Mouse (Mus musculus) left cerebral cortex, adult 2 months (tissue): Measurements from ENCODE around the gene Camkk2. TPM values are rescaled to one million over a fixed set of nuclear protein-coding genes. Genes with fewer than 3 reads are reported as not detected.
A peak's percentile ranks its signal among the peaks of the same experiment; 100 is the strongest.

Experiments
- DNase-seq, 2 experiments: peaks; one replicate each; pipeline ENCODE4 v3.0.0; 2021 to 2022; ENCODE audit warnings: low spot score in 2 of 2, mixed read lengths in 1 of 2; ENCODE audit errors: extremely low spot score in 1 of 2
- H3K27ac ChIP-seq: fragments of 200-600 bp; 2 replicates; pipeline ENCODE4 v1.8.1; 2022
- H3K4me3 ChIP-seq: fragments of 200-600 bp; 2 replicates; pipeline ENCODE4 v1.8.1; 2022
- CTCF ChIP-seq: fragments of 200-600 bp; IDR thresholded peaks from 2 replicates; pipeline ENCODE4 v1.8.1; 2022; ENCODE audit warnings: antibody characterized with exemption, mild to moderate bottlenecking, moderate library complexity
- intact Hi-C: fragments of 180-260 bp; cut with DNase I; formaldehyde crosslinking; loops from one replicate; pipeline ENCODE4 v1.15.1; 2025
- total RNA-seq, 2 experiments: library from RNA; stranded (reverse); gene quantifications; 2 replicates each; pipeline ENCODE4 v1.2.3; 2021

Gene Camkk2
- total RNA-seq, 2 experiments from 2014 or later = 238 to 248 TPM

DNA sequence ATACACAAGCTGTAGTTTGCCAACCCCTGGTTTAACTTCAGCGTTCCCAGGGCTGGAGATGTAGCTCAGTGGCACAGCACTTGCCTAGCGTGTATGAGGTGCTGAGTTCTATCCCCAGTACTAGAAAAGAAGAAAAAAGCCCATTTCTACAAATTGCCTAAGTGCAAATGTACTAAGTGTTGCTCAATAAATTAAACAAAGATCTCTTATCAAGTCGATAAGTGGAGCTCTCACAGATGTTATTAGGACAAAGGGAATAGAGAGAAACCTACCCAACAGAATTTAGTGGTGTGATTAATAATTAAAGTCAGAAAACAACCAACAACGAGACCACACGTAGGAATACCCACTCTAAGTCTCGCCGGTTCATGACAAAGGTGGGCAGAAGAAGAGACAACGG, 22.5 kb upstream of the Camkk2 start:
- no peak overlapping the region for H3K27ac ChIP-seq
- no peak for DNase-seq
- no peak overlapping the region for H3K4me3 ChIP-seq

GRCm38 (mm10) chr5:122800345-122801010, 21.3 kb upstream of the Camkk2 start:
- Histone ChIP-seq H3K4me3 (no peak overlapping the region), H3K27ac (no peak overlapping the region)
- TF ChIP-seq CTCF = no peak
- DNase-seq = no peak
- intact Hi-C loops = no loop called here

More for the DNA sequence above, 22.5 kb upstream of the Camkk2 start:
- no peak for TF ChIP-seq CTCF
- intact Hi-C loops = no loop called here

DNA sequence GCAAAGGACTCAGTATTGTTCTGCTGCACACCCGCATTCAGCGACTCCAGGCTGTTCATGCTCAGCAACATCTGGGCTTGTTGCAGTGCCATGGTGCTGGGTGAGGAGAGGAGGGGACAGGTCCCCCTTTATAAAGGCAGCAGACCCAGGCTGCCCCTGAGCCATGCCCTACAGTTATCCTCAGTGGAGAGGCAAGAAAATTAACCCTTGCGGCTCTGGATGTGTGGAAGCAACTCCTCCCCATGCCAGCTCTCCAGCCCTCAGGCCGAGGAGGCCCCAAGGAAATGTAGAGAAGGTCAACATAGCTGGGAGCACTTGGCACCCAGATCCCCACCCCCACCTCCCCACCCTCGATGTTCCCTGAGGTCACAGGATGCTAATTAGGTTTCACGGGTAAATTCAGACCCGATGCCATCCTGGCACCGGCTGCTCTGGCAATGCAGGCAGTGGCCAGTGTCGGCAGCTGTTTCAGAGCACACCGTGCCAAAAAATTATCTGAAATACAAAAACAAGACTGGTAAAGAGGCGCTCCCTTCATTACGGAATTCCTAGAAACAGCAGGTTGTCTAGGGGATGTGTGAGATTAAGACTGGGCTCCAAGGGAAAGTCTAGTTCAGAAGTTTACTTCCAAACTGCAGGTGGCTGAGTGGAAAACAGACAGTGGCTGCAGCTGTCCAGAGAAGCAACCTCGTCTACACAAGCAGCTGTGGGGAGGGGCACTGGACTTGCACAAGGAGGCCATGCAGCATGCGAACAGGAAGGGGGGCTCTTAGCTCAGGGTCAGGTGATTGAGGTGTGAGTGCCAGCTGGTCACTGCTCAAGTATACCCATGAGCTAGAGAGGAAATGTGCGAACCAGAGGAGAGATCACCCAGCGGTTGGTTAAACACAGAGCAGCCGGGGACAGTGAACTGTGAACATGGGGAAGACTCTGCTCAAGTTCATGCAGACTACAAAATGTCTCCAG, 20.5 kb upstream of the Camkk2 start:
- Histone ChIP-seq H3K4me3 (no peak overlapping the region), H3K27ac (peak overlapping the region; percentile 77)
- no peak for DNase-seq
- no peak for TF ChIP-seq CTCF
- intact Hi-C loops = no loop called here

DNA sequence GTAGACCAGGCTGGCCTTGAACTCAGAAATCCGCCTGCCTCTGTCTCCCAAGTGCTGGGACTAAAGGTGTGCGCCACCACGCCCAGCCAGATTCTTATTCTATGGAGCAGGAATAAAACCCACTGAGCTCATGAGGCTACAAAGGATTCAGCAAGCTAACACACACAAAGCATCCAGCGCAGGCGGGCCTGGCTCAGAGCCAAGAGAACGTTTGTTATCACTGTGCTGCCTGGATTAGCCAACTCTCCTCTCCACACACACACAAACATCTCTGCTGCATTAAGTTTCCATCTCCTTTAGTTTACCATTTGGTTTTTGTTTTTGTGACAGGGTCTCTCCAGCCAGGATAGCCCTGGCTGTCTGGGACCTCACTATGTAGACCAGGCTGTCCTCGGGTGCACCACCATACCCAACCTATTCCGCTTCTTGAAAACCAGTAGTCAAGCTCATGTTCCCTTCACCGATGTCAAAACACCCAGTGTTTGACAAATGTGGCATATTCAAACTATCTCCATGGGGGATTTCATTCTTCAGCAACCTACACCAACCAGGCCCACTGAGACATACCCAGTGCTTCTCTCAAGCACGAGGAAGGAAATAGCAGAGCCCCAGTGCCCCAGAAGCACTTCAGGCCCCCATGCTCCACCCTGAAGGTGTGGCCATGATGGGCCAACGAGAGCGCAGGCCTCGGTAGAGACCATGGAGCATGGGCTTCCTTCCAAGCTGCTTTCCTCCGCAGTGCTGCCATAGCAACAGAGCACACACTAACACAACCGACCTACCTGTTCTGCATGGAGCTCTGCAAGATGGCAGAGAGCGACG, 19.6 kb upstream of the Camkk2 start:
- Histone ChIP-seq H3K4me3 (no peak overlapping the region), H3K27ac (peak overlapping the region; percentile 77)
- DNase-seq = peak; percentile 80
- TF ChIP-seq CTCF = no peak
- intact Hi-C loops = no loop called here

- no peak for DNase-seq
- H3K4me3 ChIP-seq = no peak overlapping the region
- H3K27ac ChIP-seq = no peak overlapping the region
- intact Hi-C loops = no loop called here
- no peak for TF ChIP-seq CTCF
Measured at GRCm38 (mm10) chr5:122797866-122798265, 18.7 kb upstream of the Camkk2 start.

- TF ChIP-seq CTCF = no peak
- DNase-seq = no peak
- no peak overlapping the region for H3K27ac ChIP-seq
- intact Hi-C loops = no loop called here
- H3K4me3 ChIP-seq = no peak overlapping the region
Measured at GRCm38 (mm10) chr5:122788696-122789095, 9.5 kb upstream of the Camkk2 start.

GRCm38 (mm10) chr5:122786035-122786819, 7.0 kb upstream of the Camkk2 start:
- DNase-seq = no peak
- intact Hi-C loops = no loop called here
- Histone ChIP-seq H3K4me3 (no peak overlapping the region), H3K27ac (peak overlapping the region; percentile 80)
- no peak; the same call in 1 of the 2 replicates for TF ChIP-seq CTCF

DNA sequence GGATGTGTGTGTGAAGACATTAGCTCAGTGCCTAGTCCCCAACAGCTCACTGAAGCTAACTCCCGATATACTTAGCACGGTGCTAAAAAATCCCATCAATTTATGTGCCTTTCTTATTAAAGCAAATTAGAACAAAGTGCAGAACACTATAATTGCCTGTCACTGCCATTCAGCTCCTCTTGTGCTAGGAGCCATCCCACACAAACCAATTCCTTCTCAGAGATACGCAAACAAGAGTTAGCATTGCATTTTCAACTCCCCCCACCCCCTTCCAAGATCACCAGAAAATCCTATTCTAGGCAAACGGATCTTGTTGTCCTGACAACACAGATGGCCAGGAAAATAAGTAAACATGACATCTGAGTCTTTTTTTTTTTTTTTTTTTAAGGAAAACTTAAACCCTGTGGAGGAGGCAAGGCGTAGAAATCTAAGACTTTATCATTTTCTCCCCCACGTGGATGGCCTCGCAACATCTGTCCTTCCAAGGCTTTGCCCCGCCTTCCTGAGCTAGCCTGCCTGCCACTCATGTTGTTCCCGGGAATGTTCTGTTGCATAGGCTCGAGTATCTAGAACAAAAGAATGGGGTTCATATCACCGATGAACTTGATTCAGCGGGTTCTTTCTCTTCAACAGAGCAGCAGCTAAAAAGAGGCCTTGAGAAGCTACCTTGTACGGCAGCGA, 4.7 kb upstream of the Camkk2 start:
- no peak for TF ChIP-seq CTCF
- Histone ChIP-seq H3K4me3 (no peak overlapping the region), H3K27ac (no peak overlapping the region; the same call in 1 of the 2 replicates)
- intact Hi-C loops = no loop called here
- DNase-seq = peak in 1 of 2 experiments; percentile 37

DNA sequence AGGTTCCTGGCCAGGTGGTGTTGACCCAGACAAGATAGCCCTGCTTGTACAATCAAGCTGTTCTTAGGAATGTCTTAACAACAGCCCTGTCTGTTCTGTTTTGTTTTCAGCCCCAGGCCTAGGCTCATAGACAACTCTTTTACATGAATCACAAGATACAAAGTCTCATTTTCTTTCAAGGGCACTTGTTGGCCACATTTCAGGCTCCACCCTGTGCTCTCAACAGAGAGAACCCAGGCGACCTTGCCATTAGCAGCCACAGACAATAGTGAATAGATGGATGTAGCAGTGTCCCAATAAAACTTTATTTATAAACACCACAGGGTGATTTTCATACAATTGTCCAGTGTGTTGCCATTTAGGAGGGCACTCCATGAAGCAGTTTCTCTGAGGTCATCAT, 2.9 kb upstream of the Camkk2 start:
- no peak for TF ChIP-seq CTCF
- intact Hi-C loops = no loop called here
- no peak overlapping the region for H3K4me3 ChIP-seq
- H3K27ac ChIP-seq = no peak overlapping the region
- DNase-seq = no peak

GRCm38 (mm10) chr5:122780791-122781432, 1.7 kb upstream of the Camkk2 start:
- Histone ChIP-seq H3K27ac (no peak overlapping the region), H3K4me3 (no peak overlapping the region)
- TF ChIP-seq CTCF = no peak; the same call in 1 of the 2 replicates
- intact Hi-C loops = no loop called here
- DNase-seq = no peak
